Mouse (Mus musculus) naive thymus-derived CD4-positive, alpha-beta T cell, adult 2 months (primary cell): Measurements from ENCODE around the gene Frmd4a.

Experiments
- DNase-seq: peaks from one replicate; pipeline ENCODE4 v3.0.0-alpha.2; 2011; ENCODE audit warnings: low read depth

The Frmd4a gene

DNA sequence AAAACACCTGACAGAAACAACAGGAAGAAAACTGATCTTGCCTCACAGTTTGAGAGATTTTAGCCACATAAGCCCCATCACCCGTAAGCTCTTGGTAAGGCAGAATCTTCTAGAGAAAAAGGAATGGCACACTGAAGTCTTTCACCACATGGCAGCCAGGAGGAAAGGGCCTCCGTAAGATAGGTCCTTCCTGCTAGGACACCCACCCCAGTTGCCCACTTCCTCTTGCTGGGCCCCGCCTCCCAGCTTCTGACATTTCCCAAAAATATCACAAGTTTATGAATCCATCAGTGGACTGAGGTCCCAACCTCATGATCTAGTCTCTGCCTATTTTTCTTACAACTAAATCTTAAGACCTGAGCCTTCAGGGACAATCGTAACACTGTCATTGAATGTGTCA, 373.6 kb downstream of the Frmd4a start:
- DNase-seq: no peak

GRCm38 (mm10) chr2:4391678-4392085, 374.2 kb downstream of the Frmd4a start:
- no peak for DNase-seq

DNA sequence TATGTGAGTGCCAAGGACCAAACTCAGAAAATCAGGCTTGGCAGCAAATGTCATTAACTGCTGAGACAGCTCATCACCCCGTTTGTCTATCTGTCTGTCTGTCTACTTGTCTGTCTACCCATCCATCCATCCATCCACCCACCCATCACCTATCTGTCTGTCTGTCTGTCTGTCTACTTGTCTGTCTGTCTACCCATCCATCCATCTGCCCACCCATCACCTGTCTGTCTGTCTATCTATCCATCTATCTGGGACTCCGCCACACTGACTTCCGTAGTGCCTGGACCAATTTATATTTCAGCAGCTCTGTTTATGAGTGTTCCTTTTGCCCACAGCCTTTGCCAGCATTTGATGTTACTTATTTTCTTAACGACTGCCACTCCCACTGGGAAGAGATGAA, 375.5 kb downstream of the Frmd4a start:
- no peak for DNase-seq

DNA sequence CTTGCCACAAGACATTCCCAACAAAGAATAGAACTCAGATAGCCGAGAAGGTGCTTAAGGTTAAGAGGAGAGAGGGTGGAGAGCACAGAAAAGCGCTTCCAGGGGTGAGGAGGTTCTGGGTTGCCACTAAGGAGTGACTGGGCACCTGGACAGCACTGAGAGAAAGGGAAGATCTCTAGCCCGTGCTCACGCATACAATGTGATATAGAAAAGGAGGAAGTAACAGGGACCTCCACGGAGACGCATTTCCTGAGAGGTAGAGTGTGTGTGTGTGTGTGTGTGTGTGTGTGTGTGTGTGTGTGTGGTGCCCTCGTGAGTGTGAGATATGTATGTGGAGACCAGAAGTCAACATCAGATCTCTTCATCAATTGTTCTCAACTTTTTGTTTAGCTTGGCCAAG, 377.1 kb downstream of the Frmd4a start:
- no peak for DNase-seq

GRCm38 (mm10) chr2:4399721-4400120, 382.2 kb downstream of the Frmd4a start:
- DNase-seq: no peak

DNA sequence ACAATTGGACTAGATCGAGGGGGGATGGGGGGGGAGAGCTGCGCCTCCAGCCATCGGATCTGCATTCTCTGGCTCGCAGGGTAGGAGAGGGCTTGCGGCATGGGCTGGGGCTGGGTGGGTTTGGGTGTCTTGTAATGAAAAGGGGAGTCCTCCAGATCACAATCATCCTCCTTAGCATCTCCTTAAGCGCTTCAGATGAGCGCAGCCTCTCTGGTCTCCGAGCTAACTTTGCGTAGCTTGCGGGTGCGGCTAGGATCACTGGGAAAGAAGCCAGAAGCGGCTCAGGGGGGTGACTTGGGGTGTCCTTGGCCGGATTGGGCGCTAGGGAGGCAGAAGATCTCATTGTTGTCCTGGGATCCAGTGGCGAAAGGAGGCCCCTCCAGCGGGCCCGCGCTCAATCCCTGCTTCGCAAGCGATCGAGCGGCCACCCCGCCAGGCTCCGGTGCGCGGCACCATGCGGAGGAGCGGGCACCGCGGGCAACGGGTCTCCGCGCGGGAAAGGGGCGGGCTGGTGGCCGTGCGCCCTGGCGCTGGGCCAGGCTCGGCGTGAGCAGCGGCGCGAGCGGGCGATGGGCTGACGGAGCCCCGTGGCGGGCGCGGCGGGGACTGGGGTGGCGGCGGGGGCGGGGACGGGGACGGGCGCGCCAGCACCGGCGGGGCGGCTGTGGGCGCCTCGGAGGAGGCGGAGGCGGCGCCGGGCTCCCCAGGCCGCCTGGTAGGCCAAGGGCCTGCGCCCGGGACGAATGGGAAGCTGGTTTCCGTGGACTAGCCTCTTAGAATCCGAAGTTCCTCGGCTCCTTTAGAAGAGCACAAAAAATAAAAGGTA, 383.5 kb downstream of the Frmd4a start:
- DNase-seq: no peak

- DNase-seq: no peak
Observed at GRCm38 (mm10) chr2:4401597-4402581, 384.4 kb downstream of the Frmd4a start.

GRCm38 (mm10) chr2:4406977-4407376, 389.5 kb downstream of the Frmd4a start:
- no peak for DNase-seq

- no peak for DNase-seq
Observed at GRCm38 (mm10) chr2:4409810-4410433, 392.4 kb downstream of the Frmd4a start.

DNA sequence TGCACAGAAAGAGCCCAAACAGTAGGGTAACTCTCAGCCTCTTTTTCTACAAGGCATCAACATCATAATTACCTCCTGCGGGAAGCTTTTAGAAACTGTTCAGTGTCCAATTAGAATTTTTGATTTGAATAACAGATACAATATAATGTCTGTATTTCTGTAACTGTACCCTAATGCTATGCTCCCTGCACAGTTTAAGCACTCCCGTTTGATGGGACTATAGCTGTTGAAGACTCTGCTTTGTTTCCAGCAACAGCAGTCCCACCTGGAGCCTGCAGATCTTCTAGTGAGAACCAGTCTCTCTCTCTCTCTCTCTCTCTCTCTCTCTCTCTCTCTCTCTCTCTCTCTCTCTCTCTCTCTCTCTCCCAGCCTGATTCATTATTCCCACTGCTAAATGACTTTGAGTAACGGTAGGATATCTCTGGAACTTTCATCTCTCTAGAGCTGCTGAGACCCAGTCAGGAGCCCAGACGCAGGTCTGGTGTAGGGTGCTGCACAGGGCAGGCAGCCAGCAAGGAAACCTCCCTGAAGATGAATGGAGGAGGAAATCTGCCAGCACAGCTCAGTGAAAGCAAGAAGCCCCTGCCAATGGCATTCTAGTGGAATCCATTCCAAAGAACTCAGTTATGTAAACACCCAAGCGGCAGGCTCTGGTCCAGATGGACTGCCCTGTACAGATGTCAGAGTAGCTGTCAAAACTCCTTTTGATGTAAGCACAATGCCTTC, 395.5 kb downstream of the Frmd4a start:
- DNase-seq: no peak

DNA sequence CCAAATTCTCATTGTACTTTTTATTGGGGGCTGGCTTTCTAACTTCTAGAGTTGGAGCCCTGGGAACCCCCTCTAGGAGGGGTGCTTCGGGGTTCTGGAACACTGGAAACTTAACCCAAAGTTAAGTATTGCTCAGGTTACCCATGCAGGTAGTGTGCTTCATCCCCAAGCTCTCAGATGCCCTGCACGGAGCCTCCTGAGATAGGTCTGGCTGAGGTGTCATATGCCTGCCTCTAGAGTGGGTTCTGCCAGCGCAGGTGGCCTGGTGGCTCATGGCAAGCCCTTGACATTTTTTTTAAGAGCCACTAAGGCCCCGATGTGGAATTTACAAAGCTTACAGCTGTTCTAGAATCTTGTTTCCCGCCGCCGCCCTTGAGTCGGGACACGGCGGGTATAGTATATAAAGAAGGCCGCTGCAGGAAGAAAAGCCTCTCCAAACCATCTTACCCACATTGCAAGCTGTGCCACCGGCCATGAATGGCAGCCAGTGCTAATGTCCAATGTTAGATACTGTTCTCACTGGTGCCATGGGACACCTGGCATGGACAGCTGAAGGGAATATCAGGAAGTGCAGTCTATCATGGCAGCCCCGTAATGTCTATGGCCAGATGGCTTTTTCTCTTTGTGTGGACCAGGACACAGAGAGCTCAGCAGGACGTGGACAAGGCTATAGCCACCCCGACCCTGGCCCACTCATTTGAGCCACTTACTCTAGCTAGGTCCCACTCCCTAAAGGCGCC, 396.2 kb downstream of the Frmd4a start:
- DNase-seq: no peak

DNA sequence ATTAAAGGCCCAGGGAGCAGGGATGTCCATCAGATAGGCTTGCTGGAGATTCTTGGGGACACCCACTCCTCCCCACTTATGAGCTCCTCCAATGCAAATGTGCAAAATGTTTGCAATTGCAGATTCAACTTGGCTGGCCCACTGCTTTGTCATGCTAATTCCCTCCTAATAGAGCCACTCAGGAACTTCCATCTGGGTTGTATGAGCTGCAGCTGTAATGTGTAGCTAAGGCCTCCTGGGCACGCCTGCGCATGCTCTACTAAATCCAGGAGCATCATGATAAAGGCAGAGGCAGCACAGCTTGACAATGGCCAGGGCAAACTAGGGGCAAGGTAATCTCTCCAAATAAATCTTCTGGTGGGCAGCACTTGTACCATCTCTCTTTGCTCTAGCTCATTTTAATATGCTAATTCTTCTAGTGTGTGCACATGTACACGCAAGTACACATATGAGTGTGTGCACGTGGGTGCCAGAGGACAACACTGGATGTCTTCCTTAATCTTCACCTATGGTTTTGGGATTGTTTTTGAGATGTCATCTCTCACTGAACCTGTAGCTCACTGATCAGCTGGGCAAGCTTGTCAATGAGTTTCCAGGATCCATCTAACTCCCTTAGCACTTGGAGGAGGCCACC, 403.3 kb downstream of the Frmd4a start:
- DNase-seq: no peak

DNA sequence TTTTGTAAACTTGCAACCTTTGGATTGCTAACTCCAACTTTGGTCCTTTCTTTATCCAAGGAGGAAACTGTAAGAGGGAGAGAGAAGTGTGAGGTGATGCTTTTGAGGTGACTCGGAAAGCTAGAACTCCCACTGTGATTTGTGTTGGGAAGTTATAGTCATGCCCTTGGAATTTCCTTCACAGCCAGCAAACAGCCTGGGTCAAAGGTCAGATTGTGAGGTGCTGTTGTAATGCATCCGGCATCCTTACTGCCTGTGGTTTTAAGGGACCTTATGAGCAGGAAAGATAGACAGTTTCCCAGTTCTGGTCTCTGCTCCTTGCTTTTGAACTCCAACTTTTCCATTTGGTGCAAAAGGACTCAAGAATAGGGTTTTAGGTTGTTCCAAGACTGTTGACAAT, 404.2 kb downstream of the Frmd4a start:
- no peak for DNase-seq

DNA sequence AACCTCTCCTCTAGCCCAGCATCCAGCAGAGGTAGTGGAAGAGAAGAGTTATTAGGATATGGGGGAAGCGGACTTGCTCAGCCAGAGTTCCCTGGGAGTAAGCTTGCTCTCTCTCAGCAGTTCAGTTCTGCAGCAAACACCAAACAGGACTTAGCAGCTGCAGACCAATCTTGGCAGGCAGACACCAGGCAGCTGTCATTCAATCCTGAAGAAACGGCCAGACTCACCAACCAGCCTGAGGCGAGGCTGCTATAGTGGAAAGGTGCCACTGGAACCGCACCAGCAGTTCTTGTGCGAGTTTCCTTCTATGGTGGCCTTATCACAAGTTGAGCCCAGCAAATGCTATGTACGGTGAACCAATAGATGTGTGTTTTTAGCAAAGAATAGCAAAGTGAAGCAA, 406.4 kb downstream of the Frmd4a start:
- DNase-seq: no peak

- no peak for DNase-seq
Observed at GRCm38 (mm10) chr2:4428407-4428855, 410.9 kb downstream of the Frmd4a start.

- DNase-seq: no peak
Observed at GRCm38 (mm10) chr2:4433119-4433518, 415.6 kb downstream of the Frmd4a start.

DNA sequence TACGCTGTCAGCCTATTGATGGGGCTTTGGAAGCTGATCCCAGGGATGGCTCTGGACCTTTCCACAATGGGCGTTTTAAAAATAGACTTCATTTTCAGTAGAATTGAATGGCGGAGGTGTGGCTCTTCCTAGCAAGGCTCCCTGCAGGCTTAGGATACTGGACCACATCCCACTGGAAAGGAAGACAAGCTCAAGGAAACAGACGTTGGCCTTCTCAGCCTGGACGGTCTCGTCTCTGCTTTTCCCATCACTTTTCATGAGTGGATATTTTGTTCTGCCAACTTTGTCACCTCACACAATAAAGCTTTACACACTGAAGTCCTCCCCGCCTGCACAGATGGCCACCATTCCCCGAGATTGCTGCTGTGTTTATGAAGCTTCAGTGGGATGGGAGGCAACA, 417.5 kb downstream of the Frmd4a start:
- DNase-seq: no peak

DNA sequence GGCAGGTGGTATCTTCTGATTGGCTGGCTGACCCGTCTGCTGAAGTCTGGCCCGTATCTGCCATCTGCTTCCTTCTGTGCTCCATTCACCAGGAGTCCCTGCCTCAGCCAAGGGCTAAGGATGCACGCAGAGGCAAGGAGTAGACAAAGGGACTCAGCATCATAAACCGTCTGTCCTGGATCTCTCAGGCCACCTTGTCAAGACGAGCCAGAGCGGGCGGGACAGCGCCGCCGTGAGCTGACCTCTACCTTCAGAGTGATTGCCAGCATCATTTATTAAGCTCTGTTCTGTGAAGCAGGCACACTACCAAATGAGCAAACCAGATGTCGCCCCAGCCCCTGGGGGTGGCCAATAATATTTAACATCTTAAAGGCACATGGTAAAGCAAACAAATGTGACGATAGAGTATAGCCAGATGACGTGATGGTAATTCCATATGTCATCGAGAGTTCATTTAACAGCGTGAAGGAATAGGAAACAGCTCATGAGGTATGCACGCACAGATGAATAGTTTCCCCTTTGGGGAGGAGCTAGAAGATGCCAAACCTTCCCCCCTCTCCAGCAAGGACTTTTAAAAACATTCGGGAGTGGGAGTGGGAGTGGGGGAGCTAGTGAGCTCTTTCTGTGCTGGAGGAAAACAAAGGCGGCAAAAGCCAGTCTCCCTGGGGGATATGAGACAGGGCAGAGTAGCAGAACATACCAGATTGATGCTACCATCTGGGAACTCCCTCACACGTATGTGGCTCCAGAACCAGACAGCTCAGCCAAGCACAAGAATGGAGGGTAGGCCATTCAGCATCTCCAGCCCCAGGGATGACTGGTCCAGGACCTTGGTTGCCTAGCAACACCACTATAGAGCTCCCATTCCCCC, 419.1 kb downstream of the Frmd4a start:
- no peak for DNase-seq

GRCm38 (mm10) chr2:4438739-4439138, 421.2 kb downstream of the Frmd4a start:
- no peak for DNase-seq

DNA sequence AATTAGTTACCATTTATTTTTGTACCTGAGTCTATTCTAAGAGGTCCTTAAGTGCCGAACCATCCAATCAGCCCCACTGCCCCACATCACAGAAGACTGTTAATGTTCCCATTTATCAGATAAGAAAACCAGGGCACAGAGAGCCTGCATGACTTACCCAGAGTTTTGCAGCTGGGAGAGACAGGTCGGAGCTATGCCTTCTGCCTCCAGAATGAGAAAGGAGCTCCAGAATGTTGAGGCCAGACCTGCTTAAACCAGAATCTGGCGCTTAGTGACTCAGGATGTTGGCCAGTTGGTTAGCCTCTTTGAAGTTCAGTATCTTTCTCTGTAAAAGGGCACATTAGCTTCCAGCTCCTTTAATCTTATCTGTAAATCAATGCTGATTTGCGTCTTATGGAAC, 422.4 kb downstream of the Frmd4a start:
- DNase-seq: no peak
